ENCODE assay signal across 17 mouse cellular contexts in genomic region chr12:79514680-79515079, GRCm38 (mm10).
DNase-seq lines count a peak whose midpoint lies in the region; ATAC-seq and TF ChIP-seq lines count a peak whose summit lies in the region.
"Had no signal": no experiment of that assay in that cellular context is flagged by ENCODE, and none has a peak within 500 bp of the region (broad histone marks: within the 10 kb centered on the region; RNA-seq: fewer than 3 reads in every experiment).

No protein-coding gene starts in this region.

- no peak overlapping the region for H3K4me2 ChIP-seq in kidney, embryonic 16.5 days (replicated peaks; ENCODE audit: low read depth, low read length)
- H3K4me2 ChIP-seq in forebrain, embryonic 14.5 days (ENCODE audit: low read length), result no peak overlapping the region
- no peak overlapping the region for H3K4me2 ChIP-seq in midbrain, postnatal 0 days (ENCODE audit: low read depth, low read length, poor library complexity, severe bottlenecking)
- H3K4me2 ChIP-seq: heart, embryonic 15.5 days; limb, embryonic 13.5 days; liver, embryonic 15.5 days; neural tube, embryonic 15.5 days had no signal

- in situ Hi-C loops in Patski (cut with MboI; ENCODE audit: low pct_unique_long_range_greater_than_20kb), result no loop called here

- 97% methylated on average over 3 of the region's 3 CpGs for WGBS in kidney, embryonic 16.5 days
- 94% methylated on average over 3 of the region's 3 CpGs for WGBS in forebrain, embryonic 14.5 days
- WGBS in midbrain, postnatal 0 days, result 98% methylated on average over 3 of the region's 3 CpGs

- POLR2A ChIA-PET in Patski (lab: Charles Lee), result interaction anchor here (1.0 kb wide), 1 partner anchor 597 kb away, joined by 4 read pairs; no protein-coding TSS in a partner anchor

- H3K4me3 ChIP-seq in kidney, embryonic 16.5 days (ENCODE audit: low read length), result no peak overlapping the region
- no peak overlapping the region for H3K4me3 ChIP-seq in forebrain, embryonic 14.5 days (ENCODE audit: low read depth, low read length)
- no peak overlapping the region for H3K4me3 ChIP-seq in midbrain, postnatal 0 days (ENCODE audit: low read depth, low read length)
- H3K4me3 ChIP-seq: heart, embryonic 15.5 days; limb, embryonic 13.5 days; liver, embryonic 15.5 days; neural tube, embryonic 15.5 days had no signal

- peaks cover 23% of the 10 kb centered on the region for H3K4me1 ChIP-seq in kidney, embryonic 16.5 days (ENCODE audit: insufficient read depth, low read length)
- H3K4me1 ChIP-seq in forebrain, embryonic 14.5 days (ENCODE audit: control insufficient read depth, insufficient read depth, low read length), result peaks cover 4% of the 10 kb centered on the region; the same call in 1 of the 2 replicates
- H3K4me1 ChIP-seq in midbrain, postnatal 0 days (ENCODE audit: insufficient read depth, low read length), result 0 out of 2 replicates have a peak, but pooled peaks cover 2% of the 10 kb centered on the region

- CTCF ChIA-PET in Patski (lab: Charles Lee), result no interaction called here

- no peak for ATAC-seq in kidney, embryonic 16.5 days (ENCODE audit: low FRiP score, low TSS enrichment)
- peak; percentile 57 for ATAC-seq in Patski
- ATAC-seq in forebrain, embryonic 14.5 days, result no peak
- ATAC-seq in midbrain, postnatal 0 days (ENCODE audit: low FRiP score), result no peak
- ATAC-seq: hindbrain, postnatal 0 days had no signal

- no peak for DNase-seq in kidney, adult 18-20 months
- DNase-seq in 3T3-L1 (ENCODE audit: low read depth, low spot score) (peak; percentile 97), Patski (ENCODE audit: low read depth, low spot score) (no peak)
- peak; percentile 63 for DNase-seq in lung, postnatal 25 days (ENCODE audit: low spot score)
- DNase-seq in forebrain, embryonic 14.5 days (ENCODE audit: low spot score), result no peak
- no peak for DNase-seq in midbrain, postnatal 0 days (ENCODE audit: low spot score)
- DNase-seq: adrenal gland, adult 8-10 months; cerebellum, adult 11 months; cerebellum, postnatal 25 days; heart, adult 11 months; kidney, adult 9 months had no signal

- no peaks in the 10 kb centered on the region for H3K27me3 ChIP-seq in kidney, embryonic 16.5 days (ENCODE audit: insufficient read depth, low read length)
- no peaks in the 10 kb centered on the region for H3K27me3 ChIP-seq in Patski
- H3K27me3 ChIP-seq in forebrain, embryonic 14.5 days (replicated peaks; ENCODE audit: control insufficient read depth, insufficient read depth, low read length), result no peaks in the 10 kb centered on the region
- no peaks in the 10 kb centered on the region for H3K27me3 ChIP-seq in midbrain, postnatal 0 days (ENCODE audit: insufficient read depth, low read length)
- H3K27me3 ChIP-seq: heart, embryonic 15.5 days; limb, embryonic 13.5 days; liver, embryonic 15.5 days; neural tube, embryonic 15.5 days had no signal

- H3K9me3 ChIP-seq in kidney, embryonic 16.5 days (ENCODE audit: low read length), result no peaks in the 10 kb centered on the region
- H3K9me3 ChIP-seq in forebrain, embryonic 14.5 days (replicated peaks; ENCODE audit: control insufficient read depth, low read length), result no peaks in the 10 kb centered on the region
- H3K9me3 ChIP-seq in midbrain, postnatal 0 days (ENCODE audit: low read length), result no peaks in the 10 kb centered on the region
- H3K9me3 ChIP-seq: heart, embryonic 15.5 days; limb, embryonic 13.5 days; liver, embryonic 15.5 days; neural tube, embryonic 15.5 days had no signal

- no peaks in the 10 kb centered on the region for H3K36me3 ChIP-seq in kidney, embryonic 16.5 days (ENCODE audit: insufficient read depth, low read length)
- H3K36me3 ChIP-seq in forebrain, embryonic 14.5 days (ENCODE audit: control insufficient read depth, insufficient read depth, low read length), result no peaks in the 10 kb centered on the region
- H3K36me3 ChIP-seq in midbrain, postnatal 0 days (ENCODE audit: insufficient read depth, low read length), result no peaks in the 10 kb centered on the region
- H3K36me3 ChIP-seq: heart, embryonic 15.5 days; limb, embryonic 13.5 days; liver, embryonic 15.5 days; neural tube, embryonic 15.5 days had no signal

- no peak overlapping the region for H3K9ac ChIP-seq in kidney, embryonic 16.5 days (replicated peaks; ENCODE audit: low read length)
- H3K9ac ChIP-seq in forebrain, embryonic 14.5 days (ENCODE audit: low read length), result no peak overlapping the region
- H3K9ac ChIP-seq in midbrain, postnatal 0 days (replicated peaks; ENCODE audit: low read length, poor library complexity, severe bottlenecking), result no peak overlapping the region
- H3K9ac ChIP-seq: heart, embryonic 15.5 days; limb, embryonic 13.5 days; liver, embryonic 15.5 days; neural tube, embryonic 15.5 days had no signal

- no peak for TF ChIP-seq CTCF in Patski (IDR thresholded peaks at IDR 0.05)
- TF ChIP-seq CTCF in midbrain, postnatal 0 days (IDR thresholded peaks at IDR 0.05), result no peak

- H3K27ac ChIP-seq in kidney, embryonic 16.5 days (ENCODE audit: low read length), result peak overlapping the region; percentile 93
- H3K27ac ChIP-seq in forebrain, embryonic 14.5 days (ENCODE audit: low read depth, low read length), result no peak overlapping the region
- no peak overlapping the region for H3K27ac ChIP-seq in midbrain, postnatal 0 days (ENCODE audit: low read depth, low read length)
- H3K27ac ChIP-seq: hindbrain, postnatal 0 days; limb, embryonic 13.5 days; neural tube, embryonic 15.5 days had no signal

Comparison
In these comparisons a context has a peak if more than half of its experiments do, and no peak if none do; other contexts are left out.
1. DNase-seq: peak in 3T3-L1 (single experiment) and lung, postnatal 25 days (single experiment); none in kidney, adult 18-20 months (single experiment), Patski (single experiment), forebrain, embryonic 14.5 days (single experiment) and midbrain, postnatal 0 days (single experiment).